Mouse (Mus musculus): ENCODE results near the gene C130074G19Rik. TPM values are rescaled to one million over a fixed set of nuclear protein-coding genes. Genes with fewer than 3 reads are reported as not detected.

The C130074G19Rik gene
- total RNA-seq, 1 experiment from 2014 or later: 0.10 TPM

GRCm38 (mm10) chr1:184853339-184853738 lies 29.7 kb downstream of the C130074G19Rik start:
- ATAC-seq (replicated peaks in 1 of 2; ENCODE audit: insufficient read depth in 1 of 2, low FRiP score in 2 of 2, low TSS enrichment in 1 of 2, low read depth in 1 of 2, poor library complexity in 2 of 2, severe bottlenecking in 2 of 2): peak; percentile 44 to 63

DNA sequence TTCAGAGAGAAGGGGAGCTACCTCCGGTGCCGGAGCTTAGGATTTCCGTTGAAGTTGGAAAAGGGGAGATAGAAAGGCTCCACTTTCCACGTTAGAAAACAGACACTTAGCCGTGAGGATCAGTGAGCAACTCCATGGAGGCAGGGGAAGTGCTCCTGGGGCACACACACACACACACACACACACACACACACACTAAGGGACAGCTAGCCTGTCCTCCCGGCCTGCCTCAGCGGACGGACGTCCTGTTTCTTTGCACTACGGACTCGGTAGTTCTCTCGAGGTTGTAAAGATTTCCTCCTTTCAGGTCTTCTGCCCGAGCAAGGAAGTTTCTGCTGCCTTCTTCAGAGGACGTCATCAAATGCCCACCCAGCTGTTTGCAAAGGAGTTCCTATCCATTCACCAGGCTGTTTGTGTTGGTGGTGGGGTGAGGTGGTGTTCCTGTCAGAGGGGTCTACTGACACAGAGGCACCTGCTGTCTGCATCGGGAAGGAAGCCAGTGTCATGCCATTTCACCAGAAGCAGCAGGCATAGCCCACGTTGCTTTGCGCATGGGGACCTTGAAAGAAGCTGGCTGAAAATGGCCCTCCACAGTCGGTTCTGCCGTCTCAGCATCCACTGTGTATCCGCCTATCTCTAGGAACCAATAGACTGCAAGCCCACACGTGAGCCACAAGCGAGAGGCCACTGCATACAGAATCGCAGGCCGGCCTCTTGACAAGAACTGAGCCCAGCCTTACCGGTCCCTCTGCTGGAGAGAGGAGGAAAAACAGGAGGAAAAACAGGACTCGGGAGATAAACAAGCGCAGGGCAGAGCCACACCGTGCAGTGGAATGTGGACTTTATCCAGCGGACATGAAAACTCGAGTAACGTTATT lies 31.0 kb downstream of the C130074G19Rik start:
- ATAC-seq (replicated peaks in 1 of 2; ENCODE audit: insufficient read depth in 1 of 2, low FRiP score in 2 of 2, low TSS enrichment in 1 of 2, low read depth in 1 of 2, poor library complexity in 2 of 2, severe bottlenecking in 2 of 2): peak; percentile 89 to 93

- ATAC-seq (replicated peaks in 1 of 2; ENCODE audit: insufficient read depth in 1 of 2, low FRiP score in 2 of 2, low TSS enrichment in 1 of 2, low read depth in 1 of 2, poor library complexity in 2 of 2, severe bottlenecking in 2 of 2): no peak
Observed at GRCm38 (mm10) chr1:184851166-184851565, 31.9 kb downstream of the C130074G19Rik start.

- ATAC-seq (replicated peaks in 1 of 2; ENCODE audit: insufficient read depth in 1 of 2, low FRiP score in 2 of 2, low TSS enrichment in 1 of 2, low read depth in 1 of 2, poor library complexity in 2 of 2, severe bottlenecking in 2 of 2): no peak
Observed at GRCm38 (mm10) chr1:184846973-184847372, 36.0 kb downstream of the C130074G19Rik start.

- peak; percentile 7 to 8; a peak in 2 of 4 replicates for ATAC-seq (replicated peaks in 1 of 2; ENCODE audit: insufficient read depth in 1 of 2, low FRiP score in 2 of 2, low TSS enrichment in 1 of 2, low read depth in 1 of 2, poor library complexity in 2 of 2, severe bottlenecking in 2 of 2)
Observed at GRCm38 (mm10) chr1:184846092-184846750, 36.8 kb downstream of the C130074G19Rik start, which contains the start of gene Marc2. Gene Marc2 (minus strand): TSS chr1:184846451.

DNA sequence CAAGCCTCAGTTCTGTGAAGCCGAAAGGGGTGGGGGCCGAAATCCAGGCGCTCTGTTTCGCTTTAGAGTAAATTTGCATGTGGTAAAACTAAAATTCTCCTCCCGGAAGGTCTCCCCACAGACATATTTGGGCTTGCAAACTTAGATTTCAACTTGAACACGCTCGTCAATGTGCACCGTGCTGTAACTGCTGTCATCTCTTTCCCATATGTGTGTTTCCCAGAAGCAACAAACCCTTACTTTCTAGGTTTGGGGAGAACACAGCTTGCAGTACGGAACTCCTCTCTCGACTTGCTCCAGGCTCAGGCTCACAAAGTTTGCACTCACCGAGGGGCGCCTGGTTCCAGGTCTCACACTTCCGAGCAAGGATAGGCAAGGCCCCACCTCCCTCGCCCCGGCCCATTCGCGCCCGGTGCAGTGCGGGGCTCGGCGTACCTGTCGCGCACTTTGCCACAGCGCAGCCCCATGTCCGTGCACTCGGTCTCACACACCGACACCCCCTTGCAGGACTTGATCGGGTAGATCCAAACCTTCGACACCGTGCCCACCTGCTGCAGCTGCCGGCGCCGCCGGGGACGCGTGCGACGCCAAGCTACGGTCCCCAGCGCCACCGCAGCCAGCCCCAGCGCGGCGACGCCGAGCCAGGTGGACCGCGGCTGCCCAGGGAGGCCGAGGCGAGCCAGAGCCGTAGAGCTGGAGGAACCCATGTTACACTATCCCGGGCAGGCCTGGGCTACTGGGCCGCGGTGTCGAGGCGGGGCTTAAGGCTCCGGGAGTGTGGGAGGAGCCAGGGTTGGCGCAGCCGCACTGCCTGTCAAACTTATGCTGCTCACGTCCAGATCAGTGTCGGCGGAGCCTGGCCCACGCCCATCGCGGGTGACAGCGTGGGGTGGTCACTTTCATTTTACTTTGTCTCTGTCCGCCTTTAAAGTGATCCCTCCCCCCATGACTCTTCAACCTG lies 37.6 kb downstream of the C130074G19Rik start:
- ATAC-seq (replicated peaks in 1 of 2; ENCODE audit: insufficient read depth in 1 of 2, low FRiP score in 2 of 2, low TSS enrichment in 1 of 2, low read depth in 1 of 2, poor library complexity in 2 of 2, severe bottlenecking in 2 of 2): peak; percentile 93 to 95

DNA sequence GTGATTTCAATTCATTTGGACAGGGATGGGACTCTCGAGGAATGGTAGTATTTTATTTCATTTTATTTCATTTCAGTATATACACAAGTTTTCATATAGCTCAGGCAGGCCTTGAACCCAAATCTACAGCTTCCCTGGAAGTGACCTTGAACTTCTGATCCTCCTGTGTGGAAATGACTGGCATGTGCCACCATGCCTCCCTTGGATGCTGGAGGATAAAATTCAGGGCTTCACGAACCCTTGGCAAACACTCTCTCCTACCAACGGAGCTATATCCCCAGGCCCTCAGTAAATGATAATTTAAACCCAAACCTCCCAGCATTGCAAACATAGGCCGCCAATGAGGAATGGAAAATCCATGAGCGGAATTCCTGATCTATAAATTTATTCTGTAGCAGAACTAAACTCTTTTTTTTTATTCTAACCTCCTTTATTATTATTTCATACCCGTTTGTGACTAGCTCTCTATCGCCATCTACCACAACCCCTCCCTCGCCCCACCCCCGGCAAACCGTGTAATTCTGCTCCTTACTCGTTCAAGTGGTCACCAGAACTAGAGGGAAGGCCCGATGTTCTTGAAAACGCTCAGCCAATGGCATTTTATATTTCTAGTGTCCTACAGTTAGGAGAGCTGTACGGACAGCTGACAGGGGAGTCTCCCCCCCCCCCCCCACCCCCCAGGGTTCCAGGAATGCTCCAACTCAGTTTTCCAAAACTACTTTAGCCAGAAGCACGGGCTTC lies 38.5 kb downstream of the C130074G19Rik start:
- ATAC-seq (replicated peaks in 1 of 2; ENCODE audit: insufficient read depth in 1 of 2, low FRiP score in 2 of 2, low TSS enrichment in 1 of 2, low read depth in 1 of 2, poor library complexity in 2 of 2, severe bottlenecking in 2 of 2): no peak

DNA sequence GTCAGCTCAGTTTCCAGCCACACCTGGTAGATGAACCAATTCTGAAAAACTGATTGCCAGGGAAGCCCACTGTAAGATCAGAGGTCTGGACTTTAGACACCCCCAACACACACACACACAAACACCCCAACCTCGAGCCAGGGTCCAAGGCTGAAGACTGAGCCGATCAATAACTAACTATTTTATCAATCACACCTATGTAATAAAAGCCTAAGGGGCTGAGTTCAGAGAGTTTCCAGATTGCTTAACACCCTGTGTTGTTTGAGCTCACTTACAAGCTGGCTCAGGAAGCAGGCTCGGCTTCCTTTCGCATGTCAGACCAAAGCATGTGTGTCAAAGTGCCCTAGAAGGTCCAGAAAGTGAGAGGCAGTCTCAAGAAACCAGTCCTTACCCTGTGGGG lies 45.4 kb downstream of the C130074G19Rik start:
- ATAC-seq (replicated peaks in 1 of 2; ENCODE audit: insufficient read depth in 1 of 2, low FRiP score in 2 of 2, low TSS enrichment in 1 of 2, low read depth in 1 of 2, poor library complexity in 2 of 2, severe bottlenecking in 2 of 2): no peak

DNA sequence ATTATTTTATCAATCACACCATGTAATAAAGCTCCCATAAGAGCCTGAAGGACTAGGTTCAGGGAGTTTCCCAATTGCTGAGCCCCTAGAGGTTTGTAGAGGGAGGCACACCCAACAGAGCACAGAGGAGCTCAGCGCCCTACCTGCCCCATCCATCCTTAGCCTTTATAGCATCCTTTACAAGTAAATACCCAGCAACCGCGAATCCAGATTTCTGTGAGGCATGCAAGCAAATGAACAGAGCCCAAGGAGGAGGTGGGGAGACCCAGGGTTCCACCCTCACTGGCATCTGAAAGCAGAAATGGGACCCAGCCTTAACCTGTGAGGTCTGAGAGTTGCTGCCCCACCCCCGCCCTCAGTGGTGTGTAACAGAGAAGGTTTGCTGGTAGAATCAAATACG lies 46.7 kb downstream of the C130074G19Rik start:
- ATAC-seq (replicated peaks in 1 of 2; ENCODE audit: insufficient read depth in 1 of 2, low FRiP score in 2 of 2, low TSS enrichment in 1 of 2, low read depth in 1 of 2, poor library complexity in 2 of 2, severe bottlenecking in 2 of 2): no peak

GRCm38 (mm10) chr1:184833499-184833898 lies 49.5 kb downstream of the C130074G19Rik start:
- no peak for ATAC-seq (replicated peaks in 1 of 2; ENCODE audit: insufficient read depth in 1 of 2, low FRiP score in 2 of 2, low TSS enrichment in 1 of 2, low read depth in 1 of 2, poor library complexity in 2 of 2, severe bottlenecking in 2 of 2)

DNA sequence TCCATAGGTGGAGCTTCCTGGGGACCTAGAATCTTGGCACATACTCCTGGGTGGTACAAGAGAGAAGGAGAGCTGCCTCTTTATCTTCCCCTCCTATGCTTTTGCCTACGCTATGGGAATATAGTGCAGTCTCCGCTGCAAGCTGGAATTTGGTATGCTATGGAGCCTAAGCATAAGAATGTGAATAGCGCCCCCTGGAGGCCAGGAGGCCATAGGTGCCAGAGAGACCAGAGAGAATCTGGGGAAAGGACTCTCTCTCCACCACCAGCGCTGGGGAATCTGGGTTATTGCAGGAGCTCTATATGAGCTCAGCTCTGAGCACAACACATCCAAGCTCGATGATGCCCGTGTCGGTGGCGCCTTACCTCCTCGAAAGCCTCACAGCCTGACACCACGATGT lies 50.8 kb downstream of the C130074G19Rik start:
- ATAC-seq (replicated peaks in 1 of 2; ENCODE audit: insufficient read depth in 1 of 2, low FRiP score in 2 of 2, low TSS enrichment in 1 of 2, low read depth in 1 of 2, poor library complexity in 2 of 2, severe bottlenecking in 2 of 2): 0 out of 4 replicates have a peak, but pooled peaks of 1 of the 2 experiments have one; percentile 21

DNA sequence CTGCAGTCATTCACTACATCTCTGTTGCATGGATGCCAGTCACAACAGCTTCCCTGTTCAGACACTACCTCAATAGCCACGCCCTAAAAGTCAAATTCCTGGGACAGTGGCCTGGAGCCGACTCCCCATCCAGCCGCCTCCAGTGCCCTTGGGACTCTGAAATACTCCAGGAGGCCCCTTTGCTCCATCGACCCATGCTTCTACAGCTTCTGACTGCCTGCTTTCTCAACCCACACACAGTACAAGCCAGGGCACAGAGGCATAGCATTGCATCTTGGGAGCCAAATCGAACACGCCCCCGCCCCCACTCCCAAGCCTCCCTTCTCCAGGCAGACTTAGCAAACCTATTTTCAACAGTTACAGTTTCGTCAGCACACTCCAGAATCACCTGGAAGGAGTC lies 53.1 kb downstream of the C130074G19Rik start:
- ATAC-seq (replicated peaks in 1 of 2; ENCODE audit: insufficient read depth in 1 of 2, low FRiP score in 2 of 2, low TSS enrichment in 1 of 2, low read depth in 1 of 2, poor library complexity in 2 of 2, severe bottlenecking in 2 of 2): no peak

DNA sequence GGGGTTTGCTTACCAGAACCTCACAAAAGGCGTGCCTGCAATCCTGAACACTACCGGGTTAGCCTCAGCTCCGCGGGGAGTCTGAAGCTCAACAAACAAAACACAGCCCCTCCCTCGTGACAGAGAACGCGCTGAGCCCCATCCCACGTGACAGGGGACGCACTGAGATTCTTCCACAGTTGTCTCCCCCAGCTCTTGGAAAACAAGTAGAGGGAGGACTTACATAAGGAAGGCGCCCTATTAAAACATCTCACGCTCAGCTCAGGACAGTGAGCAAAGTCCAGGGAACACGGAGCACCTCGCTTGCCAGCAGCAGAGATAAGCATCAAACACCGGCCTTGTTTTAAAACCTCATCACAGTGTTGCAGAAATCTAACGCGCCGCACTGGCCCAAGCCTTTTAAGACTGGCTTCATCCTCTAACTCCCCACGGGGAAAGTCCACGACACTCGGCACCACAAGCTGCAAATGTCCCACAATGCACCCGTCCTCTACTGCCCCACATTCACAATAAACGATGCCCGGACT lies 55.8 kb downstream of the C130074G19Rik start:
- no peak for ATAC-seq (replicated peaks in 1 of 2; ENCODE audit: insufficient read depth in 1 of 2, low FRiP score in 2 of 2, low TSS enrichment in 1 of 2, low read depth in 1 of 2, poor library complexity in 2 of 2, severe bottlenecking in 2 of 2)

GRCm38 (mm10) chr1:184825093-184825492 lies 57.9 kb downstream of the C130074G19Rik start:
- ATAC-seq (replicated peaks in 1 of 2; ENCODE audit: insufficient read depth in 1 of 2, low FRiP score in 2 of 2, low TSS enrichment in 1 of 2, low read depth in 1 of 2, poor library complexity in 2 of 2, severe bottlenecking in 2 of 2): 0 out of 4 replicates have a peak, but pooled peaks of 1 of the 2 experiments have one; percentile 39

DNA sequence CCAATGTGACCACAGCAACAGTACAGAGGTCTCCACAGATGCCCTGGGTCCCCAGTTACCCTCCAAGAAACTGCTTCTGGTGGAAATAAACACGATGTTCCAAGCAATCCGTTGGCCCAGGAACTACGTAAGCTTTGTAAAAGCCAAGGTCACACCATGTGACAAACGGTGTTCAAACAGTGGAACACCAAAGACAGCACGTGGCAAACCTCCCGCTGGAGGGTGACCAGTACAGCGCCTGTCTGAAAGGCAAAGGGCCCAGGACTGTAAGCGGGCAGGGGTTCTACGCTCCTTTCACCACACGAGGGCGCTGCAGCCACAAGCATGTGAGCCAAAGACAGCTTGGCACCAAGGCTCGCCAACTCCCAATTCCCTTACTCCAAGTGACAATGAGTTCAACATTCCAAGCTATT lies 58.6 kb downstream of the C130074G19Rik start:
- peak; percentile 85 for ATAC-seq (replicated peaks in 1 of 2; ENCODE audit: insufficient read depth in 1 of 2, low FRiP score in 2 of 2, low TSS enrichment in 1 of 2, low read depth in 1 of 2, poor library complexity in 2 of 2, severe bottlenecking in 2 of 2)

DNA sequence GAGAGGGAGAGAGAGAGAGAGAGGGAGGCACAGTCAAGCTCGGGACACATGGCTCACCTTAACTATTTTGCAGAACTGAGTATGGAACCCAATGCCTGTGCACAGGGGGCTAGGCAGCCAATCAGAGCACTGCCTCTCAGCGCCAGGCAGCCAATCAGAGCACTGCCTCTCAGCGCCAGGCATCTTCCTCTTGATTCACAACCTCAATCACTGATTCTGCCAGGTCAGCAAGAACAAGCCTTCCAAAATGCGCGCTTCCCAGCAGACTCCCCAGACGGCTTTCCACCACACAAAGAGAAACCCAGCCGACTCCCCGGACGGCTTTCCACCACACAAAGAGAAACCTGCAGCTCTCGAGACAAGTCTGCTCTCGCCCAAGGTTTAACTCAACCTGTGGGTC lies 60.3 kb downstream of the C130074G19Rik start:
- no peak for ATAC-seq (replicated peaks in 1 of 2; ENCODE audit: insufficient read depth in 1 of 2, low FRiP score in 2 of 2, low TSS enrichment in 1 of 2, low read depth in 1 of 2, poor library complexity in 2 of 2, severe bottlenecking in 2 of 2)
